Mouse (Mus musculus) embryonic facial prominence, embryonic 13.5 days (tissue): ENCODE measurements around the gene Plekha8. TPM values are rescaled to one million over a fixed set of nuclear protein-coding genes. Genes with fewer than 3 reads are reported as not detected.

Experiments
- ATAC-seq: fragments of 200-750 bp; cut with Nextera tagmentation; 2 replicates; pipeline ENCODE4 v1.8.0; 2017; ENCODE audit warnings: low read depth; ENCODE audit not compliant: insufficient number of reproducible peaks, insufficient read depth, low FRiP score, low TSS enrichment
- H3K27ac ChIP-seq: fragments of 300-500 bp; sonication (generic); 2 replicates; pipeline ENCODE4 v1.5.1; 2015; ENCODE audit warnings: moderate library complexity, mild to moderate bottlenecking, inconsistent platforms
- H3K27me3 ChIP-seq: fragments of 300-500 bp; sonication (generic); 2 replicates; pipeline ENCODE4 v1.6.1; 2015; ENCODE audit warnings: mild to moderate bottlenecking, inconsistent platforms
- H3K36me3 ChIP-seq: fragments of 300-500 bp; sonication (generic); 2 replicates; pipeline ENCODE4 v1.6.1; 2015; ENCODE audit warnings: mild to moderate bottlenecking, inconsistent platforms
- H3K4me1 ChIP-seq: fragments of 300-500 bp; sonication (generic); 2 replicates; pipeline ENCODE4 v1.6.1; 2015; ENCODE audit warnings: inconsistent platforms
- H3K4me2 ChIP-seq: fragments of 300-500 bp; sonication (generic); 2 replicates; pipeline ENCODE4 v1.6.1; 2015; ENCODE audit warnings: moderate library complexity, mild to moderate bottlenecking, inconsistent platforms
- H3K4me3 ChIP-seq: fragments of 300-500 bp; sonication (generic); 2 replicates; pipeline ENCODE4 v1.5.1; 2015; ENCODE audit warnings: mild to moderate bottlenecking, inconsistent platforms
- H3K9ac ChIP-seq: fragments of 300-500 bp; sonication (generic); 2 replicates; pipeline ENCODE4 v1.6.1; 2015; ENCODE audit warnings: mild to moderate bottlenecking, inconsistent platforms
- H3K9me3 ChIP-seq: fragments of 300-500 bp; sonication (generic); 2 replicates; pipeline ENCODE4 v1.6.1; 2016; ENCODE audit warnings: inconsistent platforms
- WGBS: fragments of 180-500 bp; shearing (Covaris S2); methylation state at CpG from one replicate; pipeline ENCODE4 v1.1.7; 2015; ENCODE audit warnings: mixed read lengths; 5-methylcytosine and 5-hydroxymethylcytosine counted together
- polyA plus RNA-seq: library from polyadenylated mRNA; unstranded; fragments of >200 nt; fragmentation: Nextera tagmentation; extraction: Ambion mirVana; gene quantifications from 2 replicates; pipeline ENCODE4 v1.2.1, GENCODE M21; 2015

Plekha8 gene
- polyA plus RNA-seq, 1 experiment from 2014 or later, result 12.0 TPM

DNA sequence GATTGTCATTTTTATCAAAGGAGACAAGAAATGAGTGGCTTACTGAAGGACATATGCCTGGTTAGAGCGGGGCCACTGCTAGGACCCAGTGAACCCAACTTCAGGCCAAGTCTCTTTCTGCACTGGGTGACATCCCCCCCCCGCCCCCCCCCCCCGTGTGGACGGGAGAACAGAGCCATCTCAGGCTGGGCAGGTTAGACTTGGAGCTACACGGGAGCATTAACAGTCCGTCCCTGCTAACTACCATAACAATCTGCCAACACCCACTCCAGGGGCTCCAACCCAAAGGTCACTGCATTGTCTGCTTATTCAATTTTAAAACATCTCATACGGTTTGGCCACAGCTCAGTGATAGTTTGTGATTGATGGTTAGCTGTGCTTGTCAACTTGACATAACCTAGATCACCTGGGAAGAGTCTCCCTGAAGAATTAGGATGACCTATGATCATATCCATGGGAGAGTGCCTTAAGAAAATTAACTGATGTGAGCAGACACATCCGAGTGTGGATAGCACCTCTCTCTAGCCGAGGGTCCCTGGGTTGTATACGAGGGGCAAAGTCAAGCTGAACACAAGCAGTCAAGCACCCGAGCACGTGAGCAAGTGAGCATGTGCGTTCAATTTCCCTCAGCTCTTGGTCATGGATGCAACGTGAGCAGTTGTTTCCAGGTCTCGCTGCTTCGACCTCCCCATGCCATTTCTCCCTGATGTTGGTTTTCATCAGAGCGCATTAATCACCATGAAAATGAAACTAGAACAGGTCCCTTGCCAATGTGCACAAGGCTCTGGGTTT lies 32.7 kb upstream of the Plekha8 start:
- Histone ChIP-seq H3K4me1 (peaks cover 28% of the 10 kb centered on the region), H3K4me3 (no peak overlapping the region), H3K27ac (no peak overlapping the region), H3K4me2 (no peak overlapping the region), H3K9ac (no peak overlapping the region), H3K9me3 (no peaks in the 10 kb centered on the region), H3K27me3 (peaks cover 3% of the 10 kb centered on the region; the same call in 1 of the 2 replicates), H3K36me3 (no peaks in the 10 kb centered on the region)
- no peak for ATAC-seq
- WGBS, result 64% methylated on average over 17 of the region's 17 CpGs

DNA sequence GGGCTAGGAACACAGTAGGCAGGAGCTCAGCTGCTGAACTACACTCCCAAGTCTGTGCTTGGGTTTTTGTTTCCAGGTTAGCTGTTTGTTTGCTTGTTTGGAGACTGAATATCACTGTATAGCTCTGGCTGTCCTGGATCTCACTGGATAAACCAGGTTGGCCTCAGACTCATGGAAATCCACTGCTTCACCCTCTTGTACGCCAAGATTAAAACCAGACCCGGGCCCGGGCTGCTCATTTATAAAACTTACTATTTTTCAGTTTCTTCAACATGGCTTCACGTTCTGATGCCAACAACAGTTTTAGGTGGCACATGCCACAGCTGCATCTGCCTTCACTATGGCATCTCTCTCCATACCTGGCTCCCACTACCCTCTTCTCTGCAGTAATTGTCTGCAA lies 31.4 kb upstream of the Plekha8 start:
- WGBS, result 80% methylated on average over 4 of the region's 4 CpGs

DNA sequence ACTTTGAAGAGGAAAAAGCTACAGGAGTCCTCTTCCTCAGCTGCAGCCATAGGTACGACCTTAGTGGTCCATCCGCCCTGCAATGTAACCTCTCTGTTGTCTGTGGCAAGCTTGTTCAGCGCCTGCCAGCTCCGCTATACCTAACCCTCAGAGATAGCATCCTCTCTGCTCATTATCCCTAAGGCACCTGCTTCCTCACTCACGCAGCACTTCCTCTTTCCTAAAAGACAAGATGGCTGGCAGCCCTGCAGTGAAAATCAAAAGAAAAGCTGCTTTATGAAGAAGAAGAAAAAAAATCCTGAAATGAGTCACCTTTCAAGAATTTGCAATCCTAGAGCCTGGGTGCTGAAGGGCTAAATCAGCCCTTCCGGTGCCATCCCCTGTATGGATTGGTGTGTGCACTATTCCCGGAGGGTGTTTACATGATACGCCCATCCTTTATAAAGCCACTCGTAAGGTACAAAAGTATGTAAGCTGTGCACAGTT lies 30.4 kb upstream of the Plekha8 start:
- no peaks in the 10 kb centered on the region for H3K9me3 ChIP-seq
- 0 out of 2 replicates have a peak overlapping the region, but pooled peaks have one; percentile 57 for H3K27ac ChIP-seq
- WGBS, result 48% methylated on average over 9 of the region's 9 CpGs
- H3K9ac ChIP-seq, result no peak overlapping the region
- H3K4me1 ChIP-seq, result peaks cover 33% of the 10 kb centered on the region
- peaks cover 3% of the 10 kb centered on the region; the same call in 1 of the 2 replicates for H3K27me3 ChIP-seq
- H3K4me2 ChIP-seq, result peak overlapping the region; percentile 95
- H3K4me3 ChIP-seq, result 0 out of 2 replicates have a peak overlapping the region, but pooled peaks have one; percentile 54
- no peak for ATAC-seq
- H3K36me3 ChIP-seq, result no peaks in the 10 kb centered on the region

More for the DNA sequence above, 31.4 kb upstream of the Plekha8 start:
- Histone ChIP-seq H3K9ac (no peak overlapping the region), H3K4me1 (peaks cover 33% of the 10 kb centered on the region), H3K4me3 (no peak overlapping the region), H3K27ac (no peak overlapping the region), H3K9me3 (no peaks in the 10 kb centered on the region), H3K4me2 (no peak overlapping the region), H3K36me3 (no peaks in the 10 kb centered on the region), H3K27me3 (peaks cover 3% of the 10 kb centered on the region; the same call in 1 of the 2 replicates)
- ATAC-seq, result no peak

DNA sequence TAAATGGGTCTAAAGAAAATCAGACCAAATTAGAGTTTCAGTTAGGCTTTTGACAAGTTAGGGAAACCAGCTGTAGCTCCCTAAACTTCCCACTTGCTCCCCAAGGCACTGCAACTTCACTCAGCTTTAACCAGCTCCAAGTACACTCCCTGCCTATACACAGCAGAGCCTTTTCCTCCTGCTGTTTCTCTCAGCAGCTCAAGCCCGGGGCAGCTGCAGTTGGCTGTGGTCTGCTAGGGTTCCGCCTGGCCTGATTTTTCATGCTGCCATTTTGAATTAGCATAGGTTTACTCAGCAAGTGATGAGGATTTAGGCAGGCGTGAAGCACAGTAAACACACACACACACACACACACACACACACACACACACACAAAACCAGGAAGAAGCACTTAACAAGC lies 29.9 kb upstream of the Plekha8 start:
- no peaks in the 10 kb centered on the region for H3K9me3 ChIP-seq
- H3K4me1 ChIP-seq, result peaks cover 37% of the 10 kb centered on the region
- WGBS, result 25% methylated on average over 3 of the region's 3 CpGs
- H3K27me3 ChIP-seq, result peaks cover 3% of the 10 kb centered on the region; the same call in 1 of the 2 replicates
- no peak overlapping the region for H3K9ac ChIP-seq
- ATAC-seq, result no peak; the same call in 1 of the 2 replicates
- peak overlapping the region; percentile 57 for H3K27ac ChIP-seq
- H3K36me3 ChIP-seq, result no peaks in the 10 kb centered on the region
- H3K4me3 ChIP-seq, result peak overlapping the region; percentile 54
- H3K4me2 ChIP-seq, result peak overlapping the region; percentile 95

DNA sequence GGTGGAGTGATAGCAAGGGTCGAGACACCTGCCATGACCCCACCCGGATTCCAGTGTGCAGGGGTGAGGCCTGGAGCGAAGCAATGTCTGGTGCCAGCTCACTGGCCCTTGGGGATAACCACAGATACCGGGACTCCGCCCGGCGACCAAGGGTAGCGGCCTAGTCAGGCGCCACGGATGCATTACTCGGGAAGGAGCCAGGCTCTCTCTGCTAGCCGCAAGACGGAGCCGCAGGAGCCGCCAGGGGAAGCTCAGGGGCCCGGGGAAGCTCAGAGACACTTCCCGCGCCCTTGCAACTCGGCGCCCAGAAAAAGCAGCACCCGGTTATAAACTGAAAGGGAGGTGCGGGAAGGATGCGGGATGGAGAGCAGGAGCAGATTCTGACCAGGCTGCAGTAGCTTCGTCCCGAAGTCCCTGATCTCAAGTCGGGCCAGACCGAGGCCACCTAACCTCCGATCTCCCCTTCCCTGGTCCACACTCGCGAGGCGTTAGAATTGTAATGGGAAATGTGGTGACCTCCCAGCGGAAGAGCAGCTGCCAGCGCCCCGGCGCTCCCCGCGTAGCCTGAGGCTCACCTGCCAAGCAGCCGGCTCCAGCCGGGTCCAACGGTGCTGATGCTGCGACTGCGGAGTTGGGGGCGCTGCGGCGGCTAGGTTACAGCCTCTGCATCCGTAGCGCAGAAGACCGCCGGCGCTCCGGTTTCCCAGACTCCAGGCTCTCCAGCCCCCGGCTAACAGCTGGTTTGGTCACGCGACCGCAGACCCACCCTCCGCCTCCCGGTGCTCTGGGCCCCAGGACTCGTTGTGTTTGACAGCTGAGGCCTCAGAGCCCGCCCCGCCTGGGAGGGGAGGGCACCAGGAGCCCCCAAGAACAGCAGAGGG lies 29.0 kb upstream of the Plekha8 start, which contains the start of gene Scrn1:
Gene Scrn1, minus strand, starts transcription at position 825 of the 881 bp plus-strand sequence.
- H3K9me3 ChIP-seq, result no peaks in the 10 kb centered on the region
- H3K4me1 ChIP-seq, result peaks cover 37% of the 10 kb centered on the region
- H3K36me3 ChIP-seq, result no peaks in the 10 kb centered on the region
- peak within 1 kb of the TSS; percentile 54 for H3K4me3 ChIP-seq
- 1% methylated on average over 60 of the region's 60 CpGs for WGBS
- H3K27me3 ChIP-seq, result peaks cover 3% of the 10 kb centered on the region; the same call in 1 of the 2 replicates
- peak within 1 kb of the TSS; percentile 70 for H3K9ac ChIP-seq
- peak within 1 kb of the TSS; percentile 95 for H3K4me2 ChIP-seq
- H3K27ac ChIP-seq, result peak within 1 kb of the TSS; percentile 72
- ATAC-seq, result peak; percentile 63; the same call in 1 of the 2 replicates

DNA sequence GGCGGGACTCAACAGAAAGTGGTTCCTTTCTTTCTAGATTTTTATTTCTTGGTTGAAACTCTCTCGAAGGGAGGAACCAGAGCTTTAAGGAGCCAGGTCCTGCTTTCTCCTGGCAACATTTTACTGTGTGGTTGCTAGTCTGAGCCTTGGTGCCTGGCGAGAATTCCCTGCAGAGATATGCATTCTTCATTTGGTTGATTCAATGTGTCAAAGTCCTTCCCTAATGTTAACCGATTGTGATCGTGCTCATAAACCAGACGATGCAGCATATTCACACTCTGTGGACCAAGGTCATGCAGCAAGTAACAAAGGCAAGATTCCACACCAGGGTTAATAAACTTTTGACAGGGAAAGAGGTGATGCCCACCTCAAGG lies 28.4 kb upstream of the Plekha8 start:
- peak overlapping the region; percentile 72; the same call in 1 of the 2 replicates for H3K27ac ChIP-seq
- H3K27me3 ChIP-seq, result peaks cover 3% of the 10 kb centered on the region; the same call in 1 of the 2 replicates
- peak overlapping the region; percentile 70 for H3K9ac ChIP-seq
- 10% methylated on average over 6 of the region's 6 CpGs for WGBS
- peaks cover 37% of the 10 kb centered on the region for H3K4me1 ChIP-seq
- no peak for ATAC-seq
- H3K36me3 ChIP-seq, result no peaks in the 10 kb centered on the region
- peak overlapping the region; percentile 95 for H3K4me2 ChIP-seq
- peak overlapping the region; percentile 54 for H3K4me3 ChIP-seq
- H3K9me3 ChIP-seq, result no peaks in the 10 kb centered on the region

DNA sequence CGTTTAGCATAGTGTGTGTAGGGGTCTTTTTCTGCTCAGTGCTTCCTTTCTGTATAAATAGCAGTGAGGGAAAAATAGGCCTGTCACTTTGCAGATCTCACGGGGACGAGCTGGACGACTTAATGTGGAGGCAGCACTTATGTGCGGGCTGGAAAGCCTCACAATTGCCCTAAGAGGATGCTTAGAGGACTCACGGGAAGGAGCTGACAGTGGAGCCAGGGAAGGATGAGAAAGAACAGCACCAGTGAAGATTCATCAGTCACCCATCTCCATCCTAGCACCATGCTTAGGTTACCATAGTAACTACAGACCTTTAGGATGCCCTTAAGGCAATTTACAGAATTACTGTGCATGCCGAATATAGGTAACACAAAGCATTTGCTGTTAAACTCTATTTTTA lies 25.1 kb upstream of the Plekha8 start:
- Histone ChIP-seq H3K4me1 (peaks cover 32% of the 10 kb centered on the region), H3K27ac (no peak overlapping the region), H3K9ac (no peak overlapping the region), H3K4me2 (no peak overlapping the region), H3K9me3 (no peaks in the 10 kb centered on the region), H3K4me3 (no peak overlapping the region), H3K36me3 (no peaks in the 10 kb centered on the region), H3K27me3 (peaks cover 3% of the 10 kb centered on the region; the same call in 1 of the 2 replicates)
- WGBS, result 21% methylated on average over 7 of the region's 7 CpGs
- no peak for ATAC-seq

DNA sequence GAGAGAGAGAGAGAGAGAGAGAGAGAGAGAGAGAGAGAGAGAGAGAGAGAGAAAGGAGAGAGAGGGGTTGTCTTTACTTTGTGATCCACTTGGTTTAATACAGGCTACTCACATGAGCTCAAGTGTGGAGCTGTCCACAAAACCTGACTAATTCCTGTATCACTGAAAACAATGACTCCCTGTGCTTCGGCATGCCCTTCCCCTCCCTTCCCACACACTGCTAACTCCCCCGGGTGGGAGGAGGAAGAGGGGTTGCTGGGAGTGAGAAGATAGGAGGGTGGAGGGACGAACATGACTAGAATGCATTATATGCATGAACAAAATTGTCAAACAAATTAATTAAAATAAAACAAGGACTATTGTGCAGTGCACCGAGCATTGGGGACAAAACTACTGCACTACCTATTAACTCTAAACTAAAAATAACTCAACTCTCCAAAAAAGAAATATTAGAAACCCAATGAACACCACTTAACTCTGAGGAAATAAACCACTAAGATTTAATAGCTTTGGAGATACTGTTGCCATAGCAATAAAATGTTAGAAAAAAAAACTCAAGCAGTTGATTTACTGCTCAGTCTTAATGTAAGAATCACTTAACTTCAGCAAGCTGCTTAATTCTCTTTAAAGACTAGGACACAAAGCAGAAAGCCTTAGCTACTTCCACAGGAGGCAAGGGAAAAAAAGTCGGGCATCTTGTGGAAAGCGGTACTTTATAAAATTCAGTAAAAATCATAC lies 21.5 kb upstream of the Plekha8 start:
- no peaks in the 10 kb centered on the region for H3K36me3 ChIP-seq
- H3K9ac ChIP-seq, result no peak overlapping the region
- H3K9me3 ChIP-seq, result no peaks in the 10 kb centered on the region
- H3K27ac ChIP-seq, result no peak overlapping the region
- H3K4me2 ChIP-seq, result no peak overlapping the region
- H3K4me3 ChIP-seq, result no peak overlapping the region
- ATAC-seq, result no peak
- 42% methylated on average over 6 of the region's 6 CpGs for WGBS
- peaks cover 6% of the 10 kb centered on the region; the same call in 1 of the 2 replicates for H3K4me1 ChIP-seq
- no peaks in the 10 kb centered on the region for H3K27me3 ChIP-seq

DNA sequence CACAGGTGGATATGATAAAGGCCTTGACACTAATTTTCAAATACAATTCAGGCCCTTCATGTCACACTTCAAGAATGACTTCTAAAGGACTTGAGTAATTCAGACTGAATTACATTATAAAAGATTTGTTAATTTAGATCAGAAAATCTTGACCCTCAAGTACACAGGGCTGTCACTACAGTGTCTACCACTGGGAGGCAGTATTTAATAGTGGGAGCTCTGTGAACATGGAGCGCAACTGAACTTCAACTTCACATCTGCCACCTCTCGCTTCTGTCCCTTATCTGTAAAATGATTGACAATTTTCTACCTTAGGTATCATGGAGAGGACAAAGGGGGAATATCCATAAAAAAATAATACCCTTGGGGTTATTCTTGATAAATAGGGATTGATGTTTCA lies 8.7 kb upstream of the Plekha8 start:
- Histone ChIP-seq H3K4me3 (no peak overlapping the region), H3K9ac (no peak overlapping the region), H3K4me2 (no peak overlapping the region), H3K27me3 (no peaks in the 10 kb centered on the region), H3K36me3 (peaks cover 19% of the 10 kb centered on the region), H3K9me3 (no peaks in the 10 kb centered on the region), H3K4me1 (peaks cover 6% of the 10 kb centered on the region; the same call in 1 of the 2 replicates), H3K27ac (no peak overlapping the region)
- no peak for ATAC-seq
- 23% methylated on average over 2 of the region's 2 CpGs for WGBS

DNA sequence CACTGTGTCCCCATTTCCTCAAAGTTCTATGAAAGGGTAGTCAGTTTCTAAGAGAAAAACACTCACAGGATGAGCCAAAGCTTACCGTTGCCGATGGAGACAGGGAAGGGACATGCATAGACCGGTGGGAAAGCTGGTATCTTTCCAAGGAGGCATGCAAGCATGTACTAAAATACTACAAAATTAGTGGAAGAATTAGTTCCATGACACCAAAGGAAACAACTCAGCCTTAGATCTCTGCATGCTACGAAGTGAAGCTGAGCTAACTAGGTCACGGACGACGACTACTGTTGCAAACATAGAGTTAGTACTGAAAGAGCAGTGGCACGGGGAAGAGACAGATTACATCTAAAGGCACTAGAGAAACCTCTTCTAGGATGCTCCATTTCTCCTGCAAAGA lies 8.0 kb upstream of the Plekha8 start:
- Histone ChIP-seq H3K9me3 (no peaks in the 10 kb centered on the region), H3K27me3 (no peaks in the 10 kb centered on the region), H3K36me3 (peaks cover 19% of the 10 kb centered on the region), H3K4me2 (no peak overlapping the region), H3K27ac (no peak overlapping the region), H3K4me1 (peaks cover 14% of the 10 kb centered on the region), H3K4me3 (no peak overlapping the region), H3K9ac (no peak overlapping the region)
- no peak for ATAC-seq
- 70% methylated on average over 8 of the region's 8 CpGs for WGBS

DNA sequence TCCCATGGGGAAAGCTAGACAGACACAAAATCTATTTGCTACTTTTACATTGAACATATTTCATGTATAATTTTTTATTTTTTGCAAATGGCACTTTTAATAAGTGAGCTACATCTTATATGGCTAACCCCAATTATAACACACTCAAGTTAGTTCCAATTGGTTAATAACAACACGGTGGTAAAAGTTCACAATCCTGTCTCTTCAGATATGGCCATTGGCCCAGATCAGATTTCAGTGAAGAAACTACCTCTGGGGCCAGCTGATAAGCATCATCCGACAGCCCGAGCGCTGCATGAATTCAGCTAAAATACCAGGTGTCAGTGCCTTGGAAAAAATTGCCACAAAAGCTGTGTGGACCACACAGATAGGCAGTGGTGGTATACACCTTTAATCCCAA lies 7.2 kb upstream of the Plekha8 start:
- no peak overlapping the region for H3K27ac ChIP-seq
- no peak for ATAC-seq
- no peak overlapping the region for H3K9ac ChIP-seq
- H3K4me1 ChIP-seq, result peaks cover 17% of the 10 kb centered on the region
- H3K4me2 ChIP-seq, result no peak overlapping the region
- H3K9me3 ChIP-seq, result no peaks in the 10 kb centered on the region
- H3K27me3 ChIP-seq, result no peaks in the 10 kb centered on the region
- H3K4me3 ChIP-seq, result no peak overlapping the region
- H3K36me3 ChIP-seq, result peaks cover 14% of the 10 kb centered on the region
- 59% methylated on average over 4 of the region's 4 CpGs for WGBS
